Mouse (Mus musculus): ENCODE measurements at regions not wholly inside any gene's neighbourhood (a gene's known extent, or its start where the extent isn't known, plus 50 kb on each side); places are given as distances from the start of the nearest gene placed in this dataset.

- ATAC-seq (ENCODE audit: low FRiP score, low TSS enrichment), result no peak
- H3K9me3 ChIP-seq (ENCODE audit: low read length), result no peaks in the 10 kb centered on the region
- H3K9ac ChIP-seq (replicated peaks; ENCODE audit: low read length), result no peak overlapping the region
- no peaks in the 10 kb centered on the region for H3K36me3 ChIP-seq (ENCODE audit: insufficient read depth, low read length)
- no peak overlapping the region for H3K4me3 ChIP-seq (ENCODE audit: low read length)
- no peaks in the 10 kb centered on the region for H3K4me1 ChIP-seq (ENCODE audit: insufficient read depth, low read length)
- 88% methylated on average over 4 of the region's 4 CpGs for WGBS
- no peaks in the 10 kb centered on the region for H3K27me3 ChIP-seq (ENCODE audit: insufficient read depth, low read length)
- no peak overlapping the region for H3K27ac ChIP-seq (ENCODE audit: low read length)
- no peak overlapping the region for H3K4me2 ChIP-seq (replicated peaks; ENCODE audit: low read depth, low read length)
Observed at GRCm38 (mm10) chr1:119157171-119157700, 103.8 kb upstream of the Gli2 start.

GRCm38 (mm10) chr1:119153619-119154018 is 100.2 kb upstream of the Gli2 start:
- no peak for ATAC-seq (ENCODE audit: low FRiP score, low TSS enrichment)
- H3K27me3 ChIP-seq (ENCODE audit: insufficient read depth, low read length), result no peaks in the 10 kb centered on the region
- no peak overlapping the region for H3K4me3 ChIP-seq (ENCODE audit: low read length)
- H3K9me3 ChIP-seq (ENCODE audit: low read length), result no peaks in the 10 kb centered on the region
- H3K4me1 ChIP-seq (ENCODE audit: insufficient read depth, low read length), result no peaks in the 10 kb centered on the region
- H3K36me3 ChIP-seq (ENCODE audit: insufficient read depth, low read length), result no peaks in the 10 kb centered on the region
- WGBS, result 95% methylated on average over 4 of the region's 4 CpGs
- no peak overlapping the region for H3K4me2 ChIP-seq (replicated peaks; ENCODE audit: low read depth, low read length)
- H3K9ac ChIP-seq (replicated peaks; ENCODE audit: low read length), result no peak overlapping the region
- no peak overlapping the region for H3K27ac ChIP-seq (ENCODE audit: low read length)

- Histone ChIP-seq H3K4me2 (replicated peaks; ENCODE audit: low read depth, low read length) (no peak overlapping the region), H3K9ac (replicated peaks; ENCODE audit: low read length) (no peak overlapping the region), H3K4me1 (ENCODE audit: insufficient read depth, low read length) (no peaks in the 10 kb centered on the region), H3K36me3 (ENCODE audit: insufficient read depth, low read length) (no peaks in the 10 kb centered on the region), H3K27ac (ENCODE audit: low read length) (no peak overlapping the region), H3K27me3 (ENCODE audit: insufficient read depth, low read length) (no peaks in the 10 kb centered on the region), H3K4me3 (ENCODE audit: low read length) (no peak overlapping the region), H3K9me3 (ENCODE audit: low read length) (no peaks in the 10 kb centered on the region)
- ATAC-seq (ENCODE audit: low FRiP score, low TSS enrichment), result no peak
- WGBS, result 79% methylated on average over 6 of the region's 6 CpGs
Observed at GRCm38 (mm10) chr1:119152776-119153175, 99.4 kb upstream of the Gli2 start.

GRCm38 (mm10) chr1:119147506-119147905 is 94.1 kb upstream of the Gli2 start:
- no peak overlapping the region for H3K4me2 ChIP-seq (replicated peaks; ENCODE audit: low read depth, low read length)
- no peak overlapping the region for H3K4me3 ChIP-seq (ENCODE audit: low read length)
- no peaks in the 10 kb centered on the region for H3K9me3 ChIP-seq (ENCODE audit: low read length)
- no peaks in the 10 kb centered on the region for H3K4me1 ChIP-seq (ENCODE audit: insufficient read depth, low read length)
- WGBS, result 69% methylated on average over 2 of the region's 2 CpGs
- H3K36me3 ChIP-seq (ENCODE audit: insufficient read depth, low read length), result no peaks in the 10 kb centered on the region
- ATAC-seq (ENCODE audit: low FRiP score, low TSS enrichment), result no peak
- no peak overlapping the region for H3K27ac ChIP-seq (ENCODE audit: low read length)
- H3K9ac ChIP-seq (replicated peaks; ENCODE audit: low read length), result no peak overlapping the region
- no peaks in the 10 kb centered on the region for H3K27me3 ChIP-seq (ENCODE audit: insufficient read depth, low read length)

- H3K4me2 ChIP-seq (replicated peaks; ENCODE audit: low read depth, low read length), result no peak overlapping the region
- no peak for ATAC-seq (ENCODE audit: low FRiP score, low TSS enrichment)
- no peak overlapping the region for H3K27ac ChIP-seq (ENCODE audit: low read length)
- H3K4me1 ChIP-seq (ENCODE audit: insufficient read depth, low read length), result no peaks in the 10 kb centered on the region
- H3K9me3 ChIP-seq (ENCODE audit: low read length), result no peaks in the 10 kb centered on the region
- H3K36me3 ChIP-seq (ENCODE audit: insufficient read depth, low read length), result no peaks in the 10 kb centered on the region
- H3K4me3 ChIP-seq (ENCODE audit: low read length), result no peak overlapping the region
- H3K9ac ChIP-seq (replicated peaks; ENCODE audit: low read length), result no peak overlapping the region
- no peaks in the 10 kb centered on the region for H3K27me3 ChIP-seq (ENCODE audit: insufficient read depth, low read length)
- WGBS, result 26% methylated on average over 11 of the region's 11 CpGs
Observed at GRCm38 (mm10) chr1:119143808-119144207, 90.4 kb upstream of the Gli2 start.

- no peak overlapping the region for H3K27ac ChIP-seq (ENCODE audit: low read length)
- H3K4me3 ChIP-seq (ENCODE audit: low read length), result no peak overlapping the region
- no peaks in the 10 kb centered on the region for H3K4me1 ChIP-seq (ENCODE audit: insufficient read depth, low read length)
- no peak overlapping the region for H3K9ac ChIP-seq (replicated peaks; ENCODE audit: low read length)
- no peaks in the 10 kb centered on the region for H3K36me3 ChIP-seq (ENCODE audit: insufficient read depth, low read length)
- WGBS, result 93% methylated on average over 3 of the region's 3 CpGs
- ATAC-seq (ENCODE audit: low FRiP score, low TSS enrichment), result no peak
- no peak overlapping the region for H3K4me2 ChIP-seq (replicated peaks; ENCODE audit: low read depth, low read length)
- no peaks in the 10 kb centered on the region for H3K27me3 ChIP-seq (ENCODE audit: insufficient read depth, low read length)
- H3K9me3 ChIP-seq (ENCODE audit: low read length), result no peaks in the 10 kb centered on the region
Observed at GRCm38 (mm10) chr1:119129039-119129438, 75.6 kb upstream of the Gli2 start.

GRCm38 (mm10) chr1:119125561-119125960 is 72.1 kb upstream of the Gli2 start:
- H3K36me3 ChIP-seq (ENCODE audit: insufficient read depth, low read length), result no peaks in the 10 kb centered on the region
- no peaks in the 10 kb centered on the region for H3K27me3 ChIP-seq (ENCODE audit: insufficient read depth, low read length)
- H3K4me1 ChIP-seq (ENCODE audit: insufficient read depth, low read length), result peaks cover 4% of the 10 kb centered on the region; the same call in 1 of the 2 replicates
- no peak overlapping the region for H3K4me2 ChIP-seq (replicated peaks; ENCODE audit: low read depth, low read length)
- no peak for ATAC-seq (ENCODE audit: low FRiP score, low TSS enrichment)
- H3K9me3 ChIP-seq (ENCODE audit: low read length), result no peaks in the 10 kb centered on the region
- WGBS, result 56% methylated on average over 6 of the region's 6 CpGs
- no peak overlapping the region for H3K4me3 ChIP-seq (ENCODE audit: low read length)
- H3K9ac ChIP-seq (replicated peaks; ENCODE audit: low read length), result no peak overlapping the region
- H3K27ac ChIP-seq (ENCODE audit: low read length), result no peak overlapping the region

- no peaks in the 10 kb centered on the region for H3K36me3 ChIP-seq (ENCODE audit: insufficient read depth, low read length)
- WGBS, result 83% methylated on average over 4 of the region's 4 CpGs
Observed at GRCm38 (mm10) chr1:119124798-119125197, 71.4 kb upstream of the Gli2 start.

GRCm38 (mm10) chr1:119124063-119124462 is 70.6 kb upstream of the Gli2 start:
- no peak for ATAC-seq (ENCODE audit: low FRiP score, low TSS enrichment)
- WGBS, result 57% methylated on average over 2 of the region's 2 CpGs
- H3K36me3 ChIP-seq (ENCODE audit: insufficient read depth, low read length), result no peaks in the 10 kb centered on the region
- H3K27ac ChIP-seq (ENCODE audit: low read length), result no peak overlapping the region
- no peak overlapping the region for H3K4me3 ChIP-seq (ENCODE audit: low read length)
- H3K4me1 ChIP-seq (ENCODE audit: insufficient read depth, low read length), result peaks cover 4% of the 10 kb centered on the region; the same call in 1 of the 2 replicates
- no peak overlapping the region for H3K4me2 ChIP-seq (replicated peaks; ENCODE audit: low read depth, low read length)
- no peaks in the 10 kb centered on the region for H3K9me3 ChIP-seq (ENCODE audit: low read length)
- no peaks in the 10 kb centered on the region for H3K27me3 ChIP-seq (ENCODE audit: insufficient read depth, low read length)
- no peak overlapping the region for H3K9ac ChIP-seq (replicated peaks; ENCODE audit: low read length)

More at GRCm38 (mm10) chr1:119124798-119125197, 71.4 kb upstream of the Gli2 start:
- Histone ChIP-seq H3K4me1 (ENCODE audit: insufficient read depth, low read length) (peaks cover 4% of the 10 kb centered on the region; the same call in 1 of the 2 replicates), H3K27ac (ENCODE audit: low read length) (no peak overlapping the region), H3K9ac (replicated peaks; ENCODE audit: low read length) (no peak overlapping the region), H3K9me3 (ENCODE audit: low read length) (no peaks in the 10 kb centered on the region), H3K4me3 (ENCODE audit: low read length) (no peak overlapping the region), H3K4me2 (replicated peaks; ENCODE audit: low read depth, low read length) (no peak overlapping the region), H3K27me3 (ENCODE audit: insufficient read depth, low read length) (no peaks in the 10 kb centered on the region)
- ATAC-seq (ENCODE audit: low FRiP score, low TSS enrichment), result no peak

- no peaks in the 10 kb centered on the region for H3K36me3 ChIP-seq (ENCODE audit: insufficient read depth, low read length)
- ATAC-seq (ENCODE audit: low FRiP score, low TSS enrichment), result no peak
- no peak overlapping the region for H3K27ac ChIP-seq (ENCODE audit: low read length)
- peaks cover 4% of the 10 kb centered on the region; the same call in 1 of the 2 replicates for H3K4me1 ChIP-seq (ENCODE audit: insufficient read depth, low read length)
- H3K9ac ChIP-seq (replicated peaks; ENCODE audit: low read length), result no peak overlapping the region
- H3K27me3 ChIP-seq (ENCODE audit: insufficient read depth, low read length), result no peaks in the 10 kb centered on the region
- WGBS, result 22% methylated on average over 3 of the region's 3 CpGs
- no peaks in the 10 kb centered on the region for H3K9me3 ChIP-seq (ENCODE audit: low read length)
- no peak overlapping the region for H3K4me3 ChIP-seq (ENCODE audit: low read length)
- no peak overlapping the region for H3K4me2 ChIP-seq (replicated peaks; ENCODE audit: low read depth, low read length)
Observed at GRCm38 (mm10) chr1:119123402-119123801, 70.0 kb upstream of the Gli2 start.
